Mouse (Mus musculus): ENCODE measurements around the gene Nphs2.

Gene Nphs2

DNA sequence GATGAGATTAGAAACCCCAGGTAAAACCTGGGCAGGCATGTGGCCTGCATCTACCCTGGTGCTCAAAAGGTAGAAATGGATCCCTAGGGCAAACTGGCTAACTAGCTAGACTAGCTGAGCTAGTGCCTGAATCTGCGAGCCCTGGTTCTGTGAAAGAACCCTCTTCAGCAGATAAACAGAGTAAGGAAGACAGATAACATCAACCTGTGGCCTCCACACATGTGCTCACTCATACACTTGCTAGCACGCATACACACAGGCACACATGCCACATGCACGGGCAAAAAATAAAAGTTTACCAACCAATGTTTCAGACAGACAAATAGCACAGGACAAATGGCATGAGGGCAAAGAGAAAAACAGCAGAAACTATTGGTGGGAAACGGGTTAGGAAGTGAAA, 39.9 kb downstream of the Nphs2 start:
- no peak for ATAC-seq (ENCODE audit: insufficient number of reproducible peaks, low FRiP score, low TSS enrichment)

DNA sequence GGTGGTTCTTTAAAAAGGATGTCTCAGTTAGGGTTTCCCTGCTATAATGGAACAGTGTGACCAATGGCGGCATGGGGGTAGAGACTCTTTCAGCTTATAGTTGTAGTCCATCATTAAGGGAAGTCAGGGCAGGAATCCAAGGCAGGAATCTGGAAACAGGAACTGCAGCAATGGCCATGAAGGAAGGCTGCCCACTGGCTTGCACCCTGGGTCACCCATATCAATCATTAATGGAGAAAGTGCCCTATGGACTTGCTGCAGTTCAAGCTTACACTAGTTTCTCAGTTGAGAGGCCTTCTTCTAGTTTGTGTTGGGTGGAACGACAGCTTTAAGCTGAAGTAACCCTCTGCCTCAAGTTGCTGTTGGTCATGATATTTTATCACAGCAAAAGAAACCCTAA, 41.9 kb downstream of the Nphs2 start:
- no peak for ATAC-seq (ENCODE audit: insufficient number of reproducible peaks, low FRiP score, low TSS enrichment)

DNA sequence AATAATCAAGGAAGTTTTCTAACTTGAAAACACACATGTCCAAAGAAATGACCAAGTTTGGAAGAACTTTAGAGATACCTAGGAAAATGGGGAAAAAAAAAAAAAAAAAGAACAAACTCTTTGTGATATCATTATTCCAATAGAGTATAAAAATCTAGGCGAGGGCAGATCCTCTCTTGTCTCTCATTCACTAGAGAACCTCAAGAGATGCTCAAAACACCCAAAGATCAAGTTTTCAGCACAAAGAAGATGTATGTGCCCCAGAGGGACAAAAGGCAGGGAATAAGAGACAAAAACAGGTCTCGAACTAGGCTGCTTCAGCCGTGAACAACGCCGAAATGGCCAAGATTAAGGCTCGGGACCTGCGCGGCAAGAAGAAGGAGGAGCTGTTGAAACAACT, 55.2 kb downstream of the Nphs2 start, which contains the start of gene Gm2000:
Gene Gm2000, plus strand, starts transcription at position 301 of the 400 bp plus-strand sequence.
- no peak for ATAC-seq (ENCODE audit: insufficient number of reproducible peaks, low FRiP score, low TSS enrichment)

Measured in cerebellum, adult (tissue).